Mouse (Mus musculus) liver, embryonic 14.5 days (tissue): ENCODE results near the gene Igsf21. TPM values are rescaled to one million over a fixed set of nuclear protein-coding genes. Genes with fewer than 3 reads are reported as not detected.
A peak's percentile ranks its signal among the peaks of the same experiment; 100 is the strongest.

Experiments used
- ATAC-seq: fragments of 200-750 bp; cut with Nextera tagmentation; 2 replicates; pipeline ENCODE4 v1.8.0; 2017; ENCODE audit warnings: moderate number of reproducible peaks, mild to moderate bottlenecking, moderate library complexity; ENCODE audit not compliant: insufficient read depth
- DNase-seq, 3 experiments: peaks; one replicate each; pipeline ENCODE4 v3.0.0-alpha.2; 2012 to 2013; ENCODE audit warnings: low read depth in 3 of 3, low spot score in 3 of 3
- H3K27ac ChIP-seq: fragments of 300-500 bp; sonication (generic); 2 replicates; pipeline ENCODE4 v1.5.1; 2014; ENCODE audit warnings: moderate library complexity, mild to moderate bottlenecking, control low read depth, inconsistent platforms
- H3K27me3 ChIP-seq: fragments of 300-500 bp; sonication (generic); 2 replicates; pipeline ENCODE4 v1.6.1; 2014; ENCODE audit warnings: mild to moderate bottlenecking, low read length, moderate library complexity; ENCODE audit not compliant: control insufficient read depth, insufficient read depth
- H3K36me3 ChIP-seq: fragments of 300-500 bp; sonication (generic); replicated peaks from 2 replicates; pipeline ENCODE4 v1.6.1; 2014; ENCODE audit warnings: low read depth; ENCODE audit not compliant: control insufficient read depth, insufficient read depth
- H3K4me1 ChIP-seq, 2 experiments: fragments of 200-500 bp in 1 of 2; fragments of 300-500 bp in 1 of 2; sonication (generic) in 1 of 2; replicated peaks; 2 replicates each; pipeline ENCODE4 v1.6.1; 2012 to 2014; ENCODE audit warnings: antibody characterized with exemption in 1 of 2, inconsistent platforms in 1 of 2, low read length in 1 of 2; ENCODE audit not compliant: control insufficient read depth in 2 of 2, insufficient read depth in 2 of 2
- H3K4me2 ChIP-seq: fragments of 300-500 bp; sonication (generic); 2 replicates; pipeline ENCODE4 v1.6.1; 2014; ENCODE audit warnings: low read depth, mild to moderate bottlenecking, control low read depth, moderate library complexity
- H3K4me3 ChIP-seq, 2 experiments: fragments of 200-500 bp in 1 of 2; fragments of 300-500 bp in 1 of 2; sonication (generic) in 1 of 2; 2 replicates each; pipeline ENCODE4 v1.5.1; 2012 to 2014; ENCODE audit warnings: low read depth in 2 of 2, low read length in 2 of 2, mild to moderate bottlenecking in 2 of 2, control low read depth in 1 of 2, inconsistent platforms in 1 of 2, moderate library complexity in 1 of 2; ENCODE audit not compliant: insufficient read depth in 1 of 2
- H3K9ac ChIP-seq: fragments of 300-500 bp; sonication (generic); replicated peaks from 2 replicates; pipeline ENCODE4 v1.6.1; 2014; ENCODE audit warnings: mild to moderate bottlenecking, control low read depth, moderate library complexity
- H3K9me3 ChIP-seq: fragments of 300-500 bp; sonication (generic); 2 replicates; pipeline ENCODE4 v1.6.1; 2016; ENCODE audit warnings: low read length, mixed read lengths; ENCODE audit not compliant: control insufficient read depth
- CTCF ChIP-seq: IDR thresholded peaks from 2 replicates; pipeline ENCODE4 v1.5.1; 2016; ENCODE audit warnings: antibody characterized with exemption, low read depth, control low read depth
- EP300 ChIP-seq: IDR thresholded peaks from 2 replicates; pipeline ENCODE4 v1.6.1; 2016; ENCODE audit warnings: antibody characterized with exemption, low read depth
- WGBS: fragments of 180-500 bp; shearing (Covaris S2); extraction: QIAGEN DNeasy Blood & Tissue Kit; methylation state at CpG from one replicate; pipeline ENCODE4 v1.1.7; 2014; ENCODE audit not compliant: insufficient replicate concordance; 5-methylcytosine and 5-hydroxymethylcytosine counted together
- polyA plus RNA-seq, 2 experiments: library from polyadenylated mRNA; depleted of rRNA in 1 of 2; stranded (reverse) in 1 of 2; unstranded in 1 of 2; fragments of >200 nt; fragmentation: Nextera tagmentation in 1 of 2; extraction: Ambion mirVana in 1 of 2; gene quantifications; 2 replicates each; pipeline versions ENCODE4 v1.2.1 to v1.2.3; 2012 to 2014

Gene Igsf21
- polyA plus RNA-seq, 2 experiments = 0.18 TPM; not detected in 1

- Histone ChIP-seq H3K36me3 (no peaks in the 10 kb centered on the region), H3K4me1 (no peaks in the 10 kb centered on the region), H3K4me2 (no peak overlapping the region), H3K4me3 (no peak overlapping the region), H3K9ac (no peak overlapping the region), H3K9me3 (no peaks in the 10 kb centered on the region), H3K27ac (no peak overlapping the region), H3K27me3 (no peaks in the 10 kb centered on the region)
- TF ChIP-seq EP300 (no peak), CTCF (no peak)
- WGBS = 58% methylated on average over 5 of the region's 5 CpGs
- ATAC-seq (no peak), DNase-seq (no peak)
Observed at GRCm38 (mm10) chr4:140122534-140122933, 124.0 kb downstream of the Igsf21 start.

GRCm38 (mm10) chr4:140117275-140117691 lies 129.3 kb downstream of the Igsf21 start:
- Histone ChIP-seq H3K9ac (no peak overlapping the region), H3K4me3 (no peak overlapping the region), H3K9me3 (no peaks in the 10 kb centered on the region), H3K36me3 (no peaks in the 10 kb centered on the region), H3K4me1 (no peaks in the 10 kb centered on the region), H3K27ac (no peak overlapping the region), H3K4me2 (no peak overlapping the region), H3K27me3 (no peaks in the 10 kb centered on the region)
- ATAC-seq (no peak), DNase-seq (no peak)
- TF ChIP-seq EP300 (no peak), CTCF (no peak)
- WGBS = 62% methylated on average over 7 of the region's 7 CpGs

GRCm38 (mm10) chr4:140115756-140116155 lies 130.8 kb downstream of the Igsf21 start:
- WGBS = 68% methylated on average over 9 of the region's 9 CpGs
- no peak for TF ChIP-seq CTCF
- no peak for DNase-seq
- H3K9me3 ChIP-seq = no peaks in the 10 kb centered on the region
- H3K4me2 ChIP-seq = no peak overlapping the region
- no peak overlapping the region for H3K27ac ChIP-seq
- no peak for ATAC-seq
- H3K9ac ChIP-seq = no peak overlapping the region
- H3K4me3 ChIP-seq = no peak overlapping the region
- no peaks in the 10 kb centered on the region for H3K27me3 ChIP-seq
- no peaks in the 10 kb centered on the region for H3K36me3 ChIP-seq
- H3K4me1 ChIP-seq = no peaks in the 10 kb centered on the region

GRCm38 (mm10) chr4:140115053-140115452 lies 131.5 kb downstream of the Igsf21 start:
- H3K9ac ChIP-seq = no peak overlapping the region
- DNase-seq (no peak), ATAC-seq (no peak)
- no peak overlapping the region for H3K27ac ChIP-seq
- no peak overlapping the region for H3K4me2 ChIP-seq
- H3K27me3 ChIP-seq = no peaks in the 10 kb centered on the region
- WGBS = 64% methylated on average over 6 of the region's 6 CpGs
- no peaks in the 10 kb centered on the region for H3K36me3 ChIP-seq
- no peaks in the 10 kb centered on the region for H3K9me3 ChIP-seq
- H3K4me1 ChIP-seq = no peaks in the 10 kb centered on the region
- H3K4me3 ChIP-seq = no peak overlapping the region
- TF ChIP-seq EP300 (no peak), CTCF (peak; percentile 58)

GRCm38 (mm10) chr4:140113690-140114475 lies 132.7 kb downstream of the Igsf21 start:
- no peak for TF ChIP-seq EP300
- TF ChIP-seq CTCF = no peak

More at GRCm38 (mm10) chr4:140113690-140114475, 132.7 kb downstream of the Igsf21 start:
- no peaks in the 10 kb centered on the region for H3K4me1 ChIP-seq
- H3K27me3 ChIP-seq = peaks cover 10% of the 10 kb centered on the region
- H3K27ac ChIP-seq = no peak overlapping the region
- 67% methylated on average over 18 of the region's 18 CpGs for WGBS
- H3K36me3 ChIP-seq = no peaks in the 10 kb centered on the region
- ATAC-seq (no peak), DNase-seq (no peak)
- no peaks in the 10 kb centered on the region for H3K9me3 ChIP-seq
- H3K4me2 ChIP-seq = no peak overlapping the region
- no peak overlapping the region for H3K4me3 ChIP-seq
- H3K9ac ChIP-seq = no peak overlapping the region
